Mouse (Mus musculus) lung, postnatal 0 days (tissue): Measurements from ENCODE around the gene Rassf6.

ENCODE experiments used
- CTCF ChIP-seq: IDR thresholded peaks from 2 replicates; pipeline ENCODE4 v1.5.1; 2016; ENCODE audit warnings: antibody characterized with exemption, mild to moderate bottlenecking
- EP300 ChIP-seq: IDR thresholded peaks from 2 replicates; pipeline ENCODE4 v1.6.1; 2016; ENCODE audit warnings: antibody characterized with exemption, mild to moderate bottlenecking, control low read depth

GRCm38 (mm10) chr5:90628011-90628410 is 12.4 kb downstream of the Rassf6 start:
- no peak for TF ChIP-seq CTCF
- no peak for TF ChIP-seq EP300
